Mouse (Mus musculus) midbrain, embryonic 15.5 days (tissue): ENCODE measurements at regions not wholly inside any gene's neighbourhood (a gene's known extent, or its start where the extent isn't known, plus 50 kb on each side); places are given as distances from the start of the nearest gene placed in this dataset.

Experiments
- ATAC-seq: fragments of 200-750 bp; cut with Nextera tagmentation; replicated peaks from 2 replicates; pipeline ENCODE4 v1.8.0; 2017; ENCODE audit warnings: moderate TSS enrichment
- H3K27ac ChIP-seq: fragments of 300-500 bp; sonication (generic); 2 replicates; pipeline ENCODE4 v1.5.1; 2015; ENCODE audit warnings: mild to moderate bottlenecking, inconsistent platforms
- H3K27me3 ChIP-seq: fragments of 300-500 bp; sonication (generic); replicated peaks from 2 replicates; pipeline ENCODE4 v1.6.1; 2015; ENCODE audit warnings: inconsistent platforms
- H3K36me3 ChIP-seq: fragments of 300-500 bp; sonication (generic); replicated peaks from 2 replicates; pipeline ENCODE4 v1.6.1; 2015; ENCODE audit warnings: inconsistent platforms
- H3K4me1 ChIP-seq: fragments of 300-500 bp; sonication (generic); 2 replicates; pipeline ENCODE4 v1.6.1; 2015; ENCODE audit warnings: inconsistent platforms
- H3K4me2 ChIP-seq: fragments of 300-500 bp; sonication (generic); 2 replicates; pipeline ENCODE4 v1.6.1; 2015; ENCODE audit warnings: inconsistent platforms, mild to moderate bottlenecking, moderate library complexity
- H3K4me3 ChIP-seq: fragments of 300-500 bp; sonication (generic); 2 replicates; pipeline ENCODE4 v1.5.1; 2015; ENCODE audit warnings: mild to moderate bottlenecking, inconsistent platforms
- H3K9ac ChIP-seq: fragments of 300-500 bp; sonication (generic); 2 replicates; pipeline ENCODE4 v1.6.1; 2015; ENCODE audit warnings: mild to moderate bottlenecking, inconsistent platforms
- H3K9me3 ChIP-seq: fragments of 300-500 bp; sonication (generic); 2 replicates; pipeline ENCODE4 v1.6.1; 2016; ENCODE audit warnings: inconsistent platforms
- WGBS: fragments of 180-500 bp; shearing (Covaris S2); methylation state at CpG from one replicate; pipeline ENCODE4 v1.1.7; 2015; ENCODE audit warnings: mixed read lengths; 5-methylcytosine and 5-hydroxymethylcytosine counted together

GRCm38 (mm10) chr9:41457003-41457402, 295.5 kb upstream of the Ubash3b start:
- H3K27me3 ChIP-seq = no peaks in the 10 kb centered on the region
- no peaks in the 10 kb centered on the region for H3K9me3 ChIP-seq
- H3K4me3 ChIP-seq = no peak overlapping the region
- 36% methylated on average over 3 of the region's 3 CpGs for WGBS
- no peak overlapping the region for H3K27ac ChIP-seq
- H3K9ac ChIP-seq = no peak overlapping the region
- H3K4me1 ChIP-seq = peaks cover 9% of the 10 kb centered on the region; the same call in 1 of the 2 replicates
- no peak for ATAC-seq
- no peak overlapping the region for H3K4me2 ChIP-seq
- H3K36me3 ChIP-seq = no peaks in the 10 kb centered on the region

GRCm38 (mm10) chr9:41451738-41452137, 290.2 kb upstream of the Ubash3b start:
- Histone ChIP-seq H3K9me3 (no peaks in the 10 kb centered on the region), H3K9ac (no peak overlapping the region), H3K4me2 (no peak overlapping the region), H3K36me3 (no peaks in the 10 kb centered on the region), H3K4me1 (peaks cover 35% of the 10 kb centered on the region), H3K27ac (peak overlapping the region; percentile 41; the same call in 1 of the 2 replicates), H3K4me3 (no peak overlapping the region), H3K27me3 (no peaks in the 10 kb centered on the region)
- no peak for ATAC-seq
- WGBS = 61% methylated on average over 3 of the region's 3 CpGs

GRCm38 (mm10) chr9:41449233-41449632, 287.7 kb upstream of the Ubash3b start:
- H3K4me3 ChIP-seq = no peak overlapping the region
- H3K4me2 ChIP-seq = no peak overlapping the region
- H3K9me3 ChIP-seq = no peaks in the 10 kb centered on the region
- H3K27ac ChIP-seq = peak overlapping the region; percentile 97
- no peaks in the 10 kb centered on the region for H3K36me3 ChIP-seq
- H3K27me3 ChIP-seq = no peaks in the 10 kb centered on the region
- WGBS = 47% methylated on average over 4 of the region's 4 CpGs
- peaks cover 50% of the 10 kb centered on the region for H3K4me1 ChIP-seq
- no peak for ATAC-seq
- no peak overlapping the region; the same call in 1 of the 2 replicates for H3K9ac ChIP-seq

DNA sequence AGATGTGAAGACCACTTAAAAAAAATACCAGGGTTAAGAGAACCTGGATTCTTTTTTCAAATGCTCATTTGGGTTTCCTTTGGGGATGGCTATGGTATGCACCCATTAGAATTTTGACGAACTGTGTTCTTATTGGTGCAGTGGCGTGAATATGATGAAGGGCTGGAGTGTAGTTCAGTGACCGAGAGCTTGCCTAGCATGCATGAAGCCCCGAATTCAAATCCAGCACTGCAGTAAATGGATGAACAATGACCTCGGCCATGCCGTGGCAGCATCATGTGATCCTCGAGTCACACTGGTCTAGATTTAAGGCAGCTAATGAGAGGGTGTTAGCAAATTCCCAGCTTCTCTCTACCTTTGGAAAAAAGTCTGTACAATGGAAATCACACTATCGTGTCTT, 286.4 kb upstream of the Ubash3b start:
- peaks cover 50% of the 10 kb centered on the region for H3K4me1 ChIP-seq
- H3K36me3 ChIP-seq = no peaks in the 10 kb centered on the region
- 39% methylated on average over 8 of the region's 8 CpGs for WGBS
- H3K4me2 ChIP-seq = peak overlapping the region; percentile 43
- ATAC-seq = no peak
- peak overlapping the region; percentile 49 for H3K9ac ChIP-seq
- peak overlapping the region; percentile 97 for H3K27ac ChIP-seq
- H3K9me3 ChIP-seq = no peaks in the 10 kb centered on the region
- 0 out of 2 replicates have a peak overlapping the region, but pooled peaks have one; percentile 14 for H3K4me3 ChIP-seq
- H3K27me3 ChIP-seq = no peaks in the 10 kb centered on the region

- Histone ChIP-seq H3K4me3 (peak overlapping the region; percentile 14; the same call in 1 of the 2 replicates), H3K4me2 (peak overlapping the region; percentile 43), H3K9ac (peak overlapping the region; percentile 49), H3K36me3 (no peaks in the 10 kb centered on the region), H3K4me1 (peaks cover 50% of the 10 kb centered on the region), H3K27ac (peak overlapping the region; percentile 97), H3K9me3 (no peaks in the 10 kb centered on the region), H3K27me3 (no peaks in the 10 kb centered on the region)
- 2% methylated on average over 12 of the region's 12 CpGs for WGBS
- ATAC-seq = peak; percentile 73
Measured at GRCm38 (mm10) chr9:41447211-41447875, 285.8 kb upstream of the Ubash3b start.

GRCm38 (mm10) chr9:41446431-41447203, 285.1 kb upstream of the Ubash3b start:
- H3K4me1 ChIP-seq = peaks cover 47% of the 10 kb centered on the region
- peak; percentile 97 for ATAC-seq
- H3K9me3 ChIP-seq = no peaks in the 10 kb centered on the region
- H3K9ac ChIP-seq = peak overlapping the region; percentile 34
- H3K4me3 ChIP-seq = peak overlapping the region; percentile 1; the same call in 1 of the 2 replicates
- 16% methylated on average over 9 of the region's 9 CpGs for WGBS
- no peaks in the 10 kb centered on the region for H3K36me3 ChIP-seq
- peak overlapping the region; percentile 43 for H3K4me2 ChIP-seq
- peak overlapping the region; percentile 97 for H3K27ac ChIP-seq
- no peaks in the 10 kb centered on the region for H3K27me3 ChIP-seq

GRCm38 (mm10) chr9:41442418-41442817, 280.9 kb upstream of the Ubash3b start:
- 89% methylated on average over 3 of the region's 3 CpGs for whole genome bisulfite sequencing
- Histone ChIP-seq H3K4me1 (peaks cover 22% of the 10 kb centered on the region), H3K27ac (no peak overlapping the region), H3K4me3 (no peak overlapping the region), H3K27me3 (no peaks in the 10 kb centered on the region), H3K9ac (no peak overlapping the region), H3K9me3 (peaks cover 9% of the 10 kb centered on the region; the same call in 1 of the 2 replicates), H3K4me2 (no peak overlapping the region), H3K36me3 (0 out of 2 replicates have a peak, but pooled peaks cover 12% of the 10 kb centered on the region)
- ATAC-seq = no peak

DNA sequence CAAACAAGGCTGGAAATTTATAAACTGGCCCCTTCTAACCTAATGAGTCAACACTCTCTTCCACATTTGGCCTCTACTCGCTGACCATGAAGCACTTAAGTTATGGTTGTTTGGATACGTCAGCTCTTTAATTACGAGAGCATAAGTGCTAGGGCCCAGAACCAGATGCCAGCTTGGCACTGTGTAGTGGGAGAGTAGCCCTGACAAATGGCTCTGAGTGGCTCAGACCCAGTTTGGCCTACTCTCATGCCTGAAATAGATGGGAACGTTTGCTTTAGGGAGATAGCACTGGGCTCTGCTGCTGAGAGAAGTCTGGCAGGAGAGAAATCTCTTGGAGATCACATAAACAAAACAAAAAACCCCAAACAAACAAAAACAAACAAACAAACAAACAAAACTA, 278.5 kb upstream of the Ubash3b start:
- Histone ChIP-seq H3K9me3 (peaks cover 13% of the 10 kb centered on the region; the same call in 1 of the 2 replicates), H3K27me3 (no peaks in the 10 kb centered on the region), H3K4me2 (no peak overlapping the region), H3K27ac (no peak overlapping the region), H3K9ac (no peak overlapping the region), H3K4me1 (peaks cover 3% of the 10 kb centered on the region; the same call in 1 of the 2 replicates), H3K4me3 (no peak overlapping the region), H3K36me3 (0 out of 2 replicates have a peak, but pooled peaks cover 15% of the 10 kb centered on the region)
- ATAC-seq = no peak
- 94% methylated on average over 4 of the region's 4 CpGs for WGBS

GRCm38 (mm10) chr9:41438141-41438540, 276.6 kb upstream of the Ubash3b start:
- no peak overlapping the region for H3K9ac ChIP-seq
- H3K27ac ChIP-seq = no peak overlapping the region
- H3K9me3 ChIP-seq = peaks cover 13% of the 10 kb centered on the region; the same call in 1 of the 2 replicates
- no peaks in the 10 kb centered on the region for H3K27me3 ChIP-seq
- H3K4me2 ChIP-seq = no peak overlapping the region
- 0 out of 2 replicates have a peak, but pooled peaks cover 15% of the 10 kb centered on the region for H3K36me3 ChIP-seq
- no peaks in the 10 kb centered on the region for H3K4me1 ChIP-seq
- WGBS = 98% methylated on average over 2 of the region's 2 CpGs
- ATAC-seq = no peak
- H3K4me3 ChIP-seq = no peak overlapping the region

GRCm38 (mm10) chr9:41430391-41431343, 269.2 kb upstream of the Ubash3b start:
- H3K9me3 ChIP-seq = no peaks in the 10 kb centered on the region
- 25% methylated on average over 16 of the region's 16 CpGs for WGBS
- H3K4me1 ChIP-seq = peaks cover 19% of the 10 kb centered on the region
- no peak overlapping the region for H3K4me3 ChIP-seq
- peak; percentile 62 for ATAC-seq
- H3K9ac ChIP-seq = no peak overlapping the region
- no peak overlapping the region for H3K4me2 ChIP-seq
- H3K27me3 ChIP-seq = no peaks in the 10 kb centered on the region
- no peaks in the 10 kb centered on the region; the same call in 1 of the 2 replicates for H3K36me3 ChIP-seq
- peak overlapping the region; percentile 69 for H3K27ac ChIP-seq

- 20% methylated on average over 10 of the region's 10 CpGs for WGBS
- Histone ChIP-seq H3K27me3 (no peaks in the 10 kb centered on the region), H3K9ac (no peak overlapping the region), H3K4me2 (no peak overlapping the region), H3K36me3 (no peaks in the 10 kb centered on the region; the same call in 1 of the 2 replicates), H3K9me3 (no peaks in the 10 kb centered on the region), H3K4me3 (no peak overlapping the region), H3K27ac (peak overlapping the region; percentile 69), H3K4me1 (peaks cover 27% of the 10 kb centered on the region)
- ATAC-seq = peak; percentile 40; the same call in 1 of the 2 replicates
Measured at GRCm38 (mm10) chr9:41429711-41430390, 268.4 kb upstream of the Ubash3b start.
